Mouse (Mus musculus) intestine, embryonic 14.5 days (tissue): ENCODE data around the gene Smdt1. TPM values are rescaled to one million over a fixed set of nuclear protein-coding genes. Genes with fewer than 3 reads are reported as not detected.

Experiments
- ATAC-seq: fragments of 200-750 bp; cut with Nextera tagmentation; replicated peaks from 2 replicates; pipeline ENCODE4 v1.8.0; 2017; ENCODE audit warnings: low read depth, moderate number of reproducible peaks, moderate TSS enrichment, moderate library complexity; ENCODE audit not compliant: low FRiP score, low TSS enrichment
- DNase-seq: peaks from one replicate; pipeline ENCODE4 v3.0.0-alpha.2; 2018; ENCODE audit warnings: low spot score
- H3K27ac ChIP-seq: fragments of 300-500 bp; sonication (generic); 2 replicates; pipeline ENCODE4 v1.5.1; 2014; ENCODE audit warnings: low read depth, mild to moderate bottlenecking, control low read depth
- H3K27me3 ChIP-seq: fragments of 300-500 bp; sonication (generic); replicated peaks from 2 replicates; pipeline ENCODE4 v1.6.1; 2014; ENCODE audit warnings: low read length, control low read depth; ENCODE audit not compliant: control insufficient read depth, insufficient read depth
- H3K36me3 ChIP-seq: fragments of 300-500 bp; sonication (generic); 2 replicates; pipeline ENCODE4 v1.6.1; 2014; ENCODE audit warnings: low read length, control low read depth; ENCODE audit not compliant: control insufficient read depth, insufficient read depth
- H3K4me1 ChIP-seq: fragments of 300-500 bp; sonication (generic); replicated peaks from 2 replicates; pipeline ENCODE4 v1.6.1; 2014; ENCODE audit warnings: low read length, control low read depth, mixed read lengths; ENCODE audit not compliant: control insufficient read depth, insufficient read depth
- H3K4me2 ChIP-seq: fragments of 300-500 bp; sonication (generic); 2 replicates; pipeline ENCODE4 v1.6.1; 2014; ENCODE audit warnings: low read length
- H3K4me3 ChIP-seq: fragments of 300-500 bp; sonication (generic); 2 replicates; pipeline ENCODE4 v1.5.1; 2014; ENCODE audit warnings: low read depth, low read length, control low read depth, mixed read lengths
- H3K9ac ChIP-seq: fragments of 300-500 bp; sonication (generic); 2 replicates; pipeline ENCODE4 v1.6.1; 2014; ENCODE audit warnings: mild to moderate bottlenecking, low read length
- H3K9me3 ChIP-seq: fragments of 300-500 bp; sonication (generic); 2 replicates; pipeline ENCODE4 v1.6.1; 2016; ENCODE audit warnings: low read length, control low read depth; ENCODE audit not compliant: control insufficient read depth
- WGBS: fragments of 180-500 bp; shearing (Covaris S2); extraction: QIAGEN DNeasy Blood & Tissue Kit; methylation state at CpG from one replicate; pipeline ENCODE4 v1.1.7; 2014; 5-methylcytosine and 5-hydroxymethylcytosine counted together
- polyA plus RNA-seq: library from polyadenylated mRNA; unstranded; fragments of >200 nt; fragmentation: Nextera tagmentation; extraction: Ambion mirVana; gene quantifications from 2 replicates; pipeline ENCODE4 v1.2.1, GENCODE M21; 2014

The Smdt1 gene
- polyA plus RNA-seq: 260 and 272 TPM in 2 replicates

DNA sequence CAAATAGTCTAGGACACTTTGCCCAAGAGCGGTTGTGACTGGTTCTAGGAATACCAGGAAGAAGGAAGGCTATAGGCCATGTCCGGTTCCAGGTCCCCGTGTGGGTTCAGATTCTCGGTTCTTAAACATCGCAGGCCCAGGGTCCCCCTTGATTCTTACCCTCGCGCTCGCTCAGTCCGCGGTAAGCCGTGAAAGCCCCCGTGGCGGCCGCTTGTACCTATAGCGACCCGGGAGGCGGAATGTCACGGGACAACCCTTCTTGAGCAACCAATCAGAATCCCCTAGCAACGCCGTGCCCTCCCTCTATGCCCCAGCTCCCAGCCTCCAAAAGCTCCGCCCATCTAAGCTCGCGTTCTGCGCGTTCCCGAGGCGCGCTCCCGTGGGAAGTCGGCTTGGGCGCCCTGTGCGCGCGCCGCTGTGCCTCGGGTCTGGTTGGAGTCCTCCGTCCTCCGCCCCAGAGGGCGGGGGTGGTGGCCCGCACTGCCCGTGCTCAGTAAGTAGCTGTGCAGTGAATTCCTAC, at the start of gene Smdt1, which contains the start of the genes Naga and Pheta2:
TSS of gene Smdt1 (plus strand) at position 367 of the 520 bp plus-strand sequence.
TSS of gene Naga (minus strand) at position 333 of the 520 bp plus-strand sequence.
TSS of gene Pheta2 (plus strand) at position 350 of the 520 bp plus-strand sequence.
- H3K36me3 ChIP-seq: peaks cover 29% of the 10 kb centered on the region
- H3K27ac ChIP-seq: peak within 1 kb of the TSS; percentile 62; the same call in 1 of the 2 replicates
- WGBS: under 1% methylated on average over 41 of the region's 41 CpGs
- peak within 1 kb of the TSS; percentile 81 for H3K4me2 ChIP-seq
- ATAC-seq (peak; percentile 82), DNase-seq (peak; percentile 97)
- peak within 1 kb of the TSS; percentile 59 for H3K9ac ChIP-seq
- peaks cover 23% of the 10 kb centered on the region for H3K4me1 ChIP-seq
- H3K27me3 ChIP-seq: no peaks in the 10 kb centered on the region
- H3K4me3 ChIP-seq: peak within 1 kb of the TSS; percentile 70
- no peaks in the 10 kb centered on the region for H3K9me3 ChIP-seq

DNA sequence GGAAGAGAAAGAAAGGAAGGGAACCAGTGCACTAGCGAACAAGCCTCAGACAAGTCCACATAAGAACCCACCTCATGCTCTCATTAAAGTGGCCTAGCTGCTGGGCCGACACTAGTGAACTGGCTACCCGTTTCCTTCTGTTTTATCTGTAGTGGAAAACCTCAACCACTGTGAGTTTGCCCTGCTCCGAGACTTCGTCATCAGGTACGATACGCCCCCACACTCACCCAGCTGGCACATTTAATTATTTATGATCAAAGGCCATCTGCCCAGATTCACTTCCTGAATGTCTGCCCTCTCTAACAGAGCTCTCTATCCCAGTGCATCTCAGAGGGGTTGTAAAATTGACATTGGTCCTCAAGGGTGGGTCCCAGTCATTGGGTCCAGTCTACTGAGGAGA, 48.5 kb upstream of the Smdt1 start:
- H3K27me3 ChIP-seq: no peaks in the 10 kb centered on the region
- peaks cover 12% of the 10 kb centered on the region; the same call in 1 of the 2 replicates for H3K36me3 ChIP-seq
- ATAC-seq: no peak
- no peak overlapping the region for H3K27ac ChIP-seq
- H3K4me1 ChIP-seq: peaks cover 9% of the 10 kb centered on the region
- 86% methylated on average over 7 of the region's 7 CpGs for WGBS
- H3K9me3 ChIP-seq: no peaks in the 10 kb centered on the region
- no peak overlapping the region for H3K9ac ChIP-seq
- no peak overlapping the region for H3K4me2 ChIP-seq
- no peak overlapping the region for H3K4me3 ChIP-seq
- no peak for DNase-seq

DNA sequence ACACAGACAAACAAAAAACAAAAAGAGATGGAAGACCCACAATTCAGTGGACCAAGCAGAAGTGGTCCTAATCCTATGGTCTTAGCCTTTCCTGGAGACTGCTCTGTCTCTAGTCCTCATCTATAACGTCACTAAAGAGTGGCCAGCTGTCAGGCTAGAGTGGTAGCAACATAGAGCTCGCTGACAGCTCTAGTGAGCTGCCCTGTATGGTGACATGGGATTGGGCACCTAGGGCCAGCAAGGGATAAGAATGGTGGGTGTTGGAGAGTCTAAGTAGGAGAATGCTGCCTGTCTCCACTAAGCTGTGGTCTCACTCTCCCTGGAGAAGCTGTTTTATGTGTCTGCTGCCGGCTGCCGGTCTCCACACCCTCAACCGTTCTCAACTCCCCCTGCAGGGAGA, 45.9 kb upstream of the Smdt1 start:
- Histone ChIP-seq H3K9me3 (no peaks in the 10 kb centered on the region), H3K27ac (no peak overlapping the region), H3K4me1 (peaks cover 9% of the 10 kb centered on the region), H3K36me3 (0 out of 2 replicates have a peak, but pooled peaks cover 4% of the 10 kb centered on the region), H3K4me3 (peak overlapping the region; percentile 16; the same call in 1 of the 2 replicates), H3K4me2 (peak overlapping the region; percentile 35), H3K9ac (no peak overlapping the region), H3K27me3 (no peaks in the 10 kb centered on the region)
- no peak; the same call in 1 of the 2 replicates for ATAC-seq
- no peak for DNase-seq
- WGBS: 26% methylated on average over 5 of the region's 5 CpGs

DNA sequence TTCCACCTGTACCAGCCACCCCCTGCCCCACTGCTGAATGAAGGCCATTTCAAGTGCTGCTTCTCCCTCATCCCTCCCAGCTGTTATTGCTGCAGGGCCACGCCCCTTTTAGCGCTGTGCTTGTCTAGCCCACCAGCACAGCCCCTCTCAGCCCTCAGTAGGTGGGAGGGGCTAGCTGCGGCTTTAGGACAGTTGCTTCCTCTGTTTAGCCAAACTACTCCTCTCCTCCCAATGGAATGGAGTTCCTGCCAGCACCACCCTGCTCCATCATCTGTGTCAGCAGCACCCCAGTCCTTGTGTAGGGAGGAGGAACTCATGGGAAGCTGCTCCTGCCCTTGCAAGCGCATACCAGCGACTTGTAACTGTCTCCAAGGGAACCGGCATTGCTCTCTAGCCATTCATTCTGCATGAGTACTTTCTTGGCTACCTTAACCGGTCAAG, 45.5 kb upstream of the Smdt1 start:
- H3K9ac ChIP-seq: no peak overlapping the region
- DNase-seq: peak; percentile 65
- WGBS: 2% methylated on average over 7 of the region's 7 CpGs
- H3K4me2 ChIP-seq: peak overlapping the region; percentile 35
- peak; percentile 74 for ATAC-seq
- H3K27ac ChIP-seq: no peak overlapping the region
- peak overlapping the region; percentile 16; the same call in 1 of the 2 replicates for H3K4me3 ChIP-seq
- peaks cover 9% of the 10 kb centered on the region for H3K4me1 ChIP-seq
- no peaks in the 10 kb centered on the region for H3K27me3 ChIP-seq
- H3K36me3 ChIP-seq: 0 out of 2 replicates have a peak, but pooled peaks cover 4% of the 10 kb centered on the region
- no peaks in the 10 kb centered on the region for H3K9me3 ChIP-seq

DNA sequence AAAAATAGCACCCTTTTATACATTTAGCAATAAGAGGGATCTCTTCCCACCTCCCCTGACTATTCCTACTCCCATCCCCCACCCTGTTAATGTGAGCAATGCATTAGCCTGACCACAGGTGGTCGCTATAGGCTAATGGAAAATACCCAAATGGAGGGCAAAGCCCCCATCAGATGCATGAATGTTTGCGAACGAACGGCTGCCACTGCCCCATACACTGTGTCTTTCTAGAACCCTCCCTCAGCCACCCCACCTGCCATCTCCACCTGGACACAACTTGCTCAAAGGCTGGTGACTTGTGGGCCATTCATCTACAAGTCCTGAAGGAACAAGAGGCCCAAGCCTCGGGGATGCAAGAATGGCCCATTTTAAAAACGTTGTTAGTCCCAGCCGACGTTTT, 44.7 kb upstream of the Smdt1 start:
- no peak for ATAC-seq
- no peak for DNase-seq
- H3K27me3 ChIP-seq: no peaks in the 10 kb centered on the region
- 0 out of 2 replicates have a peak, but pooled peaks cover 4% of the 10 kb centered on the region for H3K36me3 ChIP-seq
- H3K4me3 ChIP-seq: no peak overlapping the region
- no peak overlapping the region for H3K27ac ChIP-seq
- whole genome bisulfite sequencing: 48% methylated on average over 8 of the region's 8 CpGs
- H3K9me3 ChIP-seq: no peaks in the 10 kb centered on the region
- peaks cover 9% of the 10 kb centered on the region for H3K4me1 ChIP-seq
- no peak overlapping the region for H3K4me2 ChIP-seq
- H3K9ac ChIP-seq: no peak overlapping the region

DNA sequence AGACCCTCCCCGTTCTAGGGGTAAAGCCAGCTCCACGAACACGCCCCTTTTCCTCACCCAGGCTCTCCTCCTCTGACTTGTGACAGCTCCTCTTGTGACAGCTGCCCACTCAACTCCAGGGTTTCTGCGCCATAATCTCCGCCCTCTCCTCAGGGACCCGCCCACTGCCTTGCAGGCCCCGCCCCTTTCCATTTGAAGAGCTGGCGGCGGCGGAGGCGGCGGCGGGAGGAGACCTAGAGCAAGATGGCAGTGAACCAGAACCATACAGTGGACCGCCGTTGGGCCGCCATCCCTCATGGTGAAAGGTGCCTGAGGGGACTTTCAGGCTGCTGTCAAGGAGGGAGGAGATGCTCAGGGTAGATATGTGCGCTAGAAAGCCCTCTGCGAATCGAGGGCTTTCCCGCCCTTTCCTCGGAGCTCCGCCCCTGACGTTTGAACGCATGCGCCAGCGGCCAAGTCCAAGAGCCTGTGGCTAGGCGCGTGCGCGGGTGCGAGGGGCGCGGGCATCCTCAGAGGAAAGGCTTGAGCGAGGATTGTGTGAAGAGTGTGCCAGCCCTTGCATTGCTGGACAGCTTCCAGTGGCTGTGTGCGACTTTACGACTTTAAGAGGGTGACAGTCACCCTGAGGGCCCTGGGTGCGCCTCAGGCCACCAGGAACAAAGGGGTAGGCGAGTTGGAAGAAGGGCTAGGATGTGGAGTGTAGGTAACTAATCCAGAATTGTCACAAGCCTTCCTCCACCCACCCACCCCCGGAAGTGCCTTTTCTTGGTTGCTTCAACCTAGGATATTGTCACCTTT, 39.8 kb upstream of the Smdt1 start, which contains the start of gene Wbp2nl:
TSS of gene Wbp2nl (plus strand) at position 191 of the 798 bp plus-strand sequence.
- no peak within 1 kb of the TSS for H3K27ac ChIP-seq
- no peak within 1 kb of the TSS for H3K9ac ChIP-seq
- DNase-seq (no peak), ATAC-seq (no peak)
- H3K4me3 ChIP-seq: no peak within 1 kb of the TSS
- no peaks in the 10 kb centered on the region for H3K4me1 ChIP-seq
- H3K4me2 ChIP-seq: 0 out of 2 replicates have a peak within 1 kb of the TSS, but pooled peaks have one; percentile 22
- no peaks in the 10 kb centered on the region for H3K36me3 ChIP-seq
- no peaks in the 10 kb centered on the region for H3K27me3 ChIP-seq
- no peaks in the 10 kb centered on the region for H3K9me3 ChIP-seq
- WGBS: 54% methylated on average over 39 of the region's 39 CpGs

DNA sequence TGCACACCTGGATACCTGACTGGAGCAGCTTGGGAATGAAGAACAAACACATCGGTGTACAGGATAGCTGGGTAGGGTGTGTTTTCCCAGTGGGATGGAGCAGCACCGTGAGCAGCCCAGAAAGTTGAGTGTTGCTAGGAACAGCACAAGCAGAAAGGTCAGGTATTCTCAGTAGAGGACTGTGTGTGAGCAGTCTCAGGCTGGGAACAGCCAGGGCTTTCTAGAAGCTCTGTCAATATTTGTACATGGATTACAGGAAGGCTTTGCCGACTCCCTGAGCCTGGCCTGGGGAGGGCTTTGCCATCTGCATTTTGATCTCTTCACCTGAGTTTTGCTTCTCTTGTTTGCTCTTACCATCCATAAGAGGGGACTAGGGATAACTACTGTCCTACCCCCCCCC, 31.7 kb upstream of the Smdt1 start:
- Histone ChIP-seq H3K9ac (no peak overlapping the region), H3K27ac (no peak overlapping the region), H3K4me1 (no peaks in the 10 kb centered on the region), H3K36me3 (no peaks in the 10 kb centered on the region), H3K27me3 (no peaks in the 10 kb centered on the region), H3K4me2 (no peak overlapping the region), H3K4me3 (no peak overlapping the region), H3K9me3 (no peaks in the 10 kb centered on the region)
- 0 out of 2 replicates have a peak, but pooled peaks have one; percentile 62 for ATAC-seq
- WGBS: 75% methylated on average over 3 of the region's 3 CpGs
- peak; percentile 51 for DNase-seq

DNA sequence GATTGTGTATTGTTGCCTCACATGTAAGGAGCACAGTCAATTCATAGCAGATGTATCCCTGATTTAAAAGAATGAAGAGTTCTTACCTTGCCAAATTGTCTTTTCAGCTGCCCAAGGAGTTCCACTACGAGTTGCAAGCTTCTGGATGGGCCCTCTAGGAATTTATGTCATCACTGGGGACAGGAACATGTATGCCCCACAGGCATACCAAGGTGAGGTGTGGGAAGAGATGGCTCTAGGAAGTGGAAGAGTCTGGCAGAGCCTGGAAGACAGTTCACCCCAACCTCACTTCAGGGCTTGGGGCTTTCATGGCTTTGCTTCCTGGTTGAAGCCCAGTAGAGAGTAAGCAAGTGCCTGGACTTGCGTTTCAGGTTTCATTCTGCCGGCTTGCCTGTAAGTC, 30.3 kb upstream of the Smdt1 start:
- Histone ChIP-seq H3K9me3 (no peaks in the 10 kb centered on the region), H3K4me2 (no peak overlapping the region), H3K27me3 (no peaks in the 10 kb centered on the region), H3K36me3 (no peaks in the 10 kb centered on the region), H3K4me3 (no peak overlapping the region), H3K27ac (no peak overlapping the region), H3K9ac (no peak overlapping the region), H3K4me1 (no peaks in the 10 kb centered on the region)
- ATAC-seq: no peak
- WGBS: 80% methylated on average over 3 of the region's 3 CpGs
- no peak for DNase-seq
